Mouse (Mus musculus) hematopoietic stem cell, adult 5-6 weeks (primary cell): ENCODE results near the gene Usp3. TPM values are rescaled to one million over a fixed set of nuclear protein-coding genes. Genes with fewer than 3 reads are reported as not detected.
A peak's percentile ranks its signal among the peaks of the same experiment; 100 is the strongest.

ENCODE experiments used
- ATAC-seq, 2 experiments: fragments of 125-278 bp in 1 of 2; replicated peaks in 1 of 2; 2 replicates each; pipeline ENCODE4 v1.8.0; 2016 to 2017; ENCODE audit warnings: inconsistent platforms in 2 of 2, mild to moderate bottlenecking in 2 of 2, moderate number of reproducible peaks in 2 of 2, low read depth in 1 of 2, moderate TSS enrichment in 1 of 2; ENCODE audit not compliant: low FRiP score in 2 of 2, poor library complexity in 2 of 2, severe bottlenecking in 2 of 2, insufficient read depth in 1 of 2, low TSS enrichment in 1 of 2
- total RNA-seq: library from RNA; stranded (forward); fragments of 172-1452, 232-1000 nt; gene quantifications from 2 replicates; pipeline ENCODE4 v1.2.3, GENCODE M21; 2017

Gene Usp3
- total RNA-seq, 1 experiment from 2014 or later, result 39.4 TPM

- peak in 1 of 2 experiments; percentile 39; a peak in 1 of 4 replicates for ATAC-seq
Observed at GRCm38 (mm10) chr9:66586533-66586932, 6.4 kb downstream of the Usp3 start.

GRCm38 (mm10) chr9:66585191-66585590 lies 7.8 kb downstream of the Usp3 start:
- no peak for ATAC-seq

GRCm38 (mm10) chr9:66584176-66584575 lies 8.8 kb downstream of the Usp3 start:
- ATAC-seq, result no peak

GRCm38 (mm10) chr9:66583244-66583643 lies 9.7 kb downstream of the Usp3 start:
- ATAC-seq, result no peak

- no peak for ATAC-seq
Observed at GRCm38 (mm10) chr9:66581694-66582093, 11.2 kb downstream of the Usp3 start.

GRCm38 (mm10) chr9:66580722-66581121 lies 12.2 kb downstream of the Usp3 start:
- no peak for ATAC-seq

- ATAC-seq, result no peak
Observed at GRCm38 (mm10) chr9:66575878-66576238, 17.1 kb downstream of the Usp3 start.

GRCm38 (mm10) chr9:66575041-66575877 lies 17.7 kb downstream of the Usp3 start:
- no peak for ATAC-seq

- no peak for ATAC-seq
Observed at GRCm38 (mm10) chr9:66571986-66572700, 20.8 kb downstream of the Usp3 start.

GRCm38 (mm10) chr9:66562215-66562614 lies 30.7 kb downstream of the Usp3 start:
- 0 out of 4 replicates have a peak, but pooled peaks of 1 of the 2 experiments have one; percentile 42 for ATAC-seq

GRCm38 (mm10) chr9:66561496-66561895 lies 31.4 kb downstream of the Usp3 start:
- no peak for ATAC-seq

GRCm38 (mm10) chr9:66560728-66561127 lies 32.2 kb downstream of the Usp3 start:
- no peak for ATAC-seq

- ATAC-seq, result peak; percentile 78 to 80
Observed at GRCm38 (mm10) chr9:66560295-66560694, 32.6 kb downstream of the Usp3 start.

GRCm38 (mm10) chr9:66558971-66559370 lies 34.0 kb downstream of the Usp3 start:
- no peak for ATAC-seq

- ATAC-seq, result no peak
Observed at GRCm38 (mm10) chr9:66542785-66543184, 50.2 kb downstream of the Usp3 start.

GRCm38 (mm10) chr9:66521595-66521994 lies 71.3 kb downstream of the Usp3 start:
- ATAC-seq, result no peak

GRCm38 (mm10) chr9:66520299-66520698 lies 72.6 kb downstream of the Usp3 start:
- ATAC-seq, result no peak

GRCm38 (mm10) chr9:66518901-66519300 lies 74.0 kb downstream of the Usp3 start:
- ATAC-seq, result no peak
